Mouse (Mus musculus) embryo, embryonic 10 days (tissue): ENCODE results near the gene Gm20695.

ENCODE experiments used
- DNase-seq: peaks from one replicate; pipeline ENCODE4 v3.0.0-alpha.2; 2015; ENCODE audit warnings: low spot score

The Gm20695 gene

GRCm38 (mm10) chr16:3895173-3895792 is 10.8 kb downstream of the Gm20695 start:
- DNase-seq = no peak

- DNase-seq = no peak
Observed at GRCm38 (mm10) chr16:3896046-3896445, 11.6 kb downstream of the Gm20695 start.

- DNase-seq = no peak
Observed at GRCm38 (mm10) chr16:3896553-3896952, 12.1 kb downstream of the Gm20695 start.

- DNase-seq = no peak
Observed at GRCm38 (mm10) chr16:3907471-3907870, 23.0 kb downstream of the Gm20695 start.

- DNase-seq = peak; percentile 96
Observed at GRCm38 (mm10) chr16:3908537-3909111, 24.2 kb downstream of the Gm20695 start, which contains the start of the genes 1700037C18Rik and Cluap1. TSS of gene 1700037C18Rik (minus strand) at chr16:3908689. TSS of gene Cluap1 (plus strand) at chr16:3908801.

GRCm38 (mm10) chr16:3909118-3909517 is 24.7 kb downstream of the Gm20695 start:
- DNase-seq = no peak

GRCm38 (mm10) chr16:3920756-3921155 is 36.3 kb downstream of the Gm20695 start:
- DNase-seq = no peak

GRCm38 (mm10) chr16:3923515-3923914 is 39.1 kb downstream of the Gm20695 start:
- no peak for DNase-seq

GRCm38 (mm10) chr16:3923966-3924365 is 39.5 kb downstream of the Gm20695 start:
- DNase-seq = no peak

GRCm38 (mm10) chr16:3928582-3928981 is 44.1 kb downstream of the Gm20695 start:
- no peak for DNase-seq

GRCm38 (mm10) chr16:3929151-3929550 is 44.7 kb downstream of the Gm20695 start:
- DNase-seq = no peak

- no peak for DNase-seq
Observed at GRCm38 (mm10) chr16:3933536-3933935, 49.1 kb downstream of the Gm20695 start.

- DNase-seq = no peak
Observed at GRCm38 (mm10) chr16:3934091-3934490, 49.6 kb downstream of the Gm20695 start.

- DNase-seq = no peak
Observed at GRCm38 (mm10) chr16:3934701-3935100, 50.3 kb downstream of the Gm20695 start.

GRCm38 (mm10) chr16:3951141-3951540 is 66.7 kb downstream of the Gm20695 start:
- no peak for DNase-seq

GRCm38 (mm10) chr16:3956369-3956768 is 71.9 kb downstream of the Gm20695 start:
- no peak for DNase-seq

- no peak for DNase-seq
Observed at GRCm38 (mm10) chr16:3959261-3959660, 74.8 kb downstream of the Gm20695 start.

- no peak for DNase-seq
Observed at GRCm38 (mm10) chr16:3964990-3965389, 80.5 kb downstream of the Gm20695 start.

GRCm38 (mm10) chr16:3965534-3965933 is 81.1 kb downstream of the Gm20695 start:
- DNase-seq = no peak
